11 mouse cellular contexts compared by ENCODE assay signal in the genomic region with DNA sequence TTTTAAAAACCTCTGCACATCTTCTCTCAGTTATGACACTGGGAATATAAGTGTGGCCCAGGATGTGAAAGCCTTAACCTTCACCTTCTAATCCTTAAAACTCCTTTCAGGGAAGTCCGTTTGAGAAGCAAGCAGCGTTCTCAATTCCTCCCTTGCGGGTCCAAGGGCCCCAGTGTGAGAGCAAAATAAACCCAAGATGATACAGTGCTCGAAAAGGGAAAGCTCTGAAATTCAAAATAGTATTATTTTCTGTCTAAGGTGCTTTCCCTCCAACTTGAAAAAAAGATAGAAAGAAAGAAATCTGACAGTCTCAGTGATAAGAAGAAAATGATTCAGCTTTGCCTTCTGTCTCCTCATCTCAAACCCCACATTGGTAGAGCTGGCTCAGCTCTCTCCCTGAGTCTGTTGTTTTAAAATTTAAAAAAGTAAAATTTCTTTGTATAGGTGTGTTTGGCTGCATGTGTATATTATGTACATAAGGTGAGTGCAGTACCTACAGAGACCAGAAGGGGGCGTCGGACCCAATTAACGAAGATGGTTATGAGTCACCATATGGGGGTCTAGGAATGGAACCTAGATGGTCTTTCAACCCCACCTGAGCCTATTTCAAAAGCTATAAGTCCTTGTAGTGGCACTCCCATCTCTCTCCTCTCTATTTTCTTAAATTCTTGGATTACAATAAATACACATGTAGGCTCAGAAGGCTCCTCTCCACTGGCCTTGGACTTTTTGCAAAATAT.
DNase-seq lines count a peak whose midpoint lies in the region; ATAC-seq and TF ChIP-seq lines count a peak whose summit lies in the region.
"Had no signal": no experiment of that assay in that cellular context is flagged by ENCODE, and none has a peak within 500 bp of the region (broad histone marks: within the 10 kb centered on the region; RNA-seq: fewer than 3 reads in every experiment).

No protein-coding gene starts in this region.

- H3K4me2 ChIP-seq in liver, embryonic 14.5 days (ENCODE audit: low read depth): no peak overlapping the region
- H3K4me2 ChIP-seq: hindbrain, embryonic 14.5 days; liver, embryonic 13.5 days had no signal

- WGBS in liver, embryonic 14.5 days (ENCODE audit: insufficient replicate concordance): 65% methylated on average over 7 of the region's 7 CpGs

- no peak for TF ChIP-seq EP300 in liver, embryonic 14.5 days (IDR thresholded peaks at IDR 0.05; ENCODE audit: low read depth)

- DNase-seq in liver, embryonic 14.5 days (ENCODE audit: low read depth in 3 of 3, low spot score in 3 of 3): no peak
- no peak for DNase-seq in liver
- peak; percentile 50 to 55 for DNase-seq in B cell, adult 2 months
- peak; percentile 61 for DNase-seq in CD4-positive, CD25-positive, alpha-beta regulatory T cell, adult 2 months (ENCODE audit: low read depth, low spot score)
- DNase-seq in brain, embryonic 14.5 days (ENCODE audit: low read depth): no peak
- DNase-seq in left cerebral cortex, postnatal 10 days (ENCODE audit: extremely low spot score in 1 of 2, low spot score in 2 of 2): no peak
- DNase-seq in right cerebral cortex, postnatal 25 days: no peak
- DNase-seq: cerebellum, adult 8-10 months; kidney, adult 9 months; liver, embryonic 13.5 days had no signal

- intact Hi-C loops in left cerebral cortex, postnatal 10 days (cut with DNase I): no loop called here

- TF ChIP-seq POLR2A in brain, embryonic 14.5 days (IDR thresholded peaks at IDR 0.05; ENCODE audit: borderline replicate concordance, extremely low read depth, insufficient read depth, insufficient read length, poor library complexity, severe bottlenecking): no peak

- no peak overlapping the region for H3K27ac ChIP-seq in liver, embryonic 14.5 days
- H3K27ac ChIP-seq: hindbrain, embryonic 14.5 days; liver, embryonic 13.5 days had no signal

- no peak overlapping the region for H3K9ac ChIP-seq in liver, embryonic 14.5 days (replicated peaks)
- H3K9ac ChIP-seq: hindbrain, embryonic 14.5 days; liver, embryonic 13.5 days had no signal

- no peak overlapping the region for H3K4me3 ChIP-seq in liver, embryonic 14.5 days (ENCODE audit: insufficient read depth in 1 of 2, low read depth in 2 of 2, low read length in 2 of 2)
- H3K4me3 ChIP-seq: liver, embryonic 13.5 days had no signal

- no peak for ATAC-seq in liver, embryonic 14.5 days (ENCODE audit: insufficient read depth)

- no peaks in the 10 kb centered on the region for H3K36me3 ChIP-seq in liver, embryonic 14.5 days (replicated peaks; ENCODE audit: control insufficient read depth, insufficient read depth, low read depth)
- H3K36me3 ChIP-seq: liver, embryonic 13.5 days had no signal

- H3K9me3 ChIP-seq in liver, embryonic 14.5 days (ENCODE audit: control insufficient read depth, low read length): no peaks in the 10 kb centered on the region
- H3K9me3 ChIP-seq: liver, embryonic 13.5 days had no signal

- H3K4me1 ChIP-seq in liver, embryonic 14.5 days (replicated peaks; ENCODE audit: control insufficient read depth in 2 of 2, insufficient read depth in 2 of 2, low read length in 1 of 2): peaks cover 0 to 11% of the 10 kb centered on the region in 2 experiments; a peak in 2 of 4 replicates

- no peaks in the 10 kb centered on the region for H3K27me3 ChIP-seq in liver, embryonic 14.5 days (ENCODE audit: control insufficient read depth, insufficient read depth, low read length)
- H3K27me3 ChIP-seq: liver, embryonic 13.5 days had no signal

- TF ChIP-seq CTCF in liver, embryonic 14.5 days (IDR thresholded peaks at IDR 0.05; ENCODE audit: low read depth): peak; percentile 48; the same call in 1 of the 2 replicates
- peak; percentile 45; the same call in 1 of the 2 replicates for TF ChIP-seq CTCF in brain, embryonic 14.5 days (IDR thresholded peaks at IDR 0.05; ENCODE audit: borderline replicate concordance, extremely low read depth, insufficient read depth, insufficient read length)

Comparison
In these comparisons a context has a peak if more than half of its experiments do, and no peak if none do; other contexts are left out.
1. DNase-seq: peak in B cell, adult 2 months (2 of 2) and CD4-positive, CD25-positive, alpha-beta regulatory T cell, adult 2 months (single experiment); none in liver, embryonic 14.5 days (0 of 3), liver (single experiment), brain, embryonic 14.5 days (single experiment), left cerebral cortex, postnatal 10 days (0 of 2) and right cerebral cortex, postnatal 25 days (single experiment).